Mouse (Mus musculus) gastrocnemius, adult 8-10 months (tissue): ENCODE measurements around the gene Hipk4. TPM values are rescaled to one million over a fixed set of nuclear protein-coding genes. Genes with fewer than 3 reads are reported as not detected.
A peak's percentile ranks its signal among the peaks of the same experiment; 100 is the strongest.

ENCODE experiments used
- DNase-seq, 2 experiments: peaks; one replicate each; pipeline ENCODE4 v3.0.0; 2022; ENCODE audit warnings: low spot score in 2 of 2
- total RNA-seq, 4 experiments: library from RNA; stranded (reverse); gene quantifications; 2 replicates each; pipeline ENCODE4 v1.2.4; 2022

The Hipk4 gene
- under 1 TPM in 1 of 4 experiments, not detected in 3; 0.11 TPM for total RNA-seq

DNA sequence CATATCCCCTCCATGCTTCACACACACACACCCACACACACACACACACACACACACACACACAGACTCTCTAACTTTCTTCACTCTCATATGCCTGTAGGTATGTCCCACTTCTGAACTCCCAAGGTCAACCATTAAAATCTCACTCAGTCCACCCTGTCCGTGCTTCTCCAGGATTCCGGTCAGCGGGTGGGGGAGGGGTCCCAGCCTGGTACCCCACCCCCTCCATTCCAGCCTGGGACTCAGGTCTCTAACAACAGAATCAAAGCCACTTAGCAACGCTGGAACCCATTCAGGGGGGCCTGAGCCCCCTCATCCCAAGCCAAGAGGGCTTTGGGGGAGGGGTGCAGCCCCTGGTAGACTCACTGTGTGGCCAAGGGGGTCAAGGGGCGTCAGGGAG, at the start of gene Hipk4:
TSS of gene Hipk4 (plus strand) at position 301 of the 400 bp plus-strand sequence.
- DNase-seq, result no peak

DNA sequence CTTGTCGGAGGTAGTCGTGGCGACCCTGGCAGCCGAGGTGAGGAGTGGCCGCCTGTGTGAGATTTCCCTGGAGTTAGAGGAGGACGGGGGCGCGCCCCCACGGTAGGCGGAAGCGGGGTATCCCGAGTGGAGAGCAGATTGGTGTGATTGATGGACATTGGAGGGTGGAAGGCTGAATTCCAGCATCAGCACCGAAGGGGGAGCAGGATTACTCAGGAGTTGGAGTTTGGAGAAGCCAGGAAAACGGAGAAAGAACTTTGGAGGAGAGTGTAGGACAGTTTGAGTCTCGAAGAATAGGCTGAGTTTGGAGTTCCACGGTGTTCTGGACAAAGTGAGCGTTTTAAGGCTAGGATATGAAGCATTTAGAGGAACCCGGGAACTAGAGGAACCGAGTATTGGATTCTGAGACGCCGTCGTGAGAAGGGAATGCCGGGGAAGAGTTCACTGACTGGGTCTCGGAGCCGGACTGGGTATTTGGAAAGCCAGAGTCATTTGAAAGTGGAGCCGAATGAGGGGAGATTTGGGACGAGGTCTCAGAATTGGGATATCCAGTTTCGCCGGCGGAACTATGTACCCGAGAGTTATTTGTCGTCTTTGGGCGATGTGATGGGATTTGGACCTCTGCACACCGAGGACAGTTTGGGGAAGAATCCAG, 49.1 kb upstream of the Hipk4 start:
- no peak for DNase-seq

DNA sequence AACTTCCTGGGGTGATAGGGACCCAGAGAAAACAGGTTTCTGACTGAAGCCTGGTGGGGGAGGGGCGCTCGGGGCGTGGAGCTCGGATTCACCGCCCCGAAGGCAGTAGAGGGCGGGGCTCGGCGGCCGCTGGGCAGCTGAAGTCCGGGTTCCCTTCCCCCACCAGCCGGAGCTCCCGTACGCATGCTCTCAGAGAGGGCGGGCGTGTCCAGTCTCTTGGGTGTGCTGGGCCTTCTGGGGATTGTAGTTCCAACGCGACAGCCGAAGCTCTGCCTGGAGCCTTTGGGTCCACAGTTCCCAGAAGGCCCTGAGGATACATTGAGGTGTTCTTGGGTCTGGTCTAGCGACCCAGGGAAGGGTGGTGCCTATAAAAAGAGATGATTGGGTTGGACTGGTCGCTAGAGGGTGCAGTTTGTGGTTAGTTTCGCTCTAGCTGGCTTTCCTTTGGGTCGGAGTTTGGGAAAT, 48.5 kb upstream of the Hipk4 start:
- DNase-seq, result peak; percentile 99

DNA sequence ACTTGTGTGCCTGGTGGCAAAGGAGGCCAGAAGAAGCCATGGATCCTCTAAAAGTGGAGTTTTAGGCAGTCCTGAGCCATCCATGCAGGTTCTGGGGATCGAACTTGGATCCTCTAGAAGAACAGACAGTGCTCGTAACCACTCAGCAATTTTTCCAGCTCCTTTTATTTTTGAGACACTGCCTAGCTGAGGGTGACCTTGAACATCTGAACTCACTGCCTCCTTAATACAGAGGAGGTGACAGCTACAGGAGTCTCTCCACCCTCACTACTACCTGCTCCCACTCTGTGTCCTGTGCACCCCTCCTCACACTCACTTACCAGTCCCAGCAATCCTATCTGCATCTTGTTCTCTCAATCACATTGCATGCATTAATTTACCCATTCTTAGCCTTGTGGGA, 47.5 kb upstream of the Hipk4 start:
- DNase-seq, result no peak

DNA sequence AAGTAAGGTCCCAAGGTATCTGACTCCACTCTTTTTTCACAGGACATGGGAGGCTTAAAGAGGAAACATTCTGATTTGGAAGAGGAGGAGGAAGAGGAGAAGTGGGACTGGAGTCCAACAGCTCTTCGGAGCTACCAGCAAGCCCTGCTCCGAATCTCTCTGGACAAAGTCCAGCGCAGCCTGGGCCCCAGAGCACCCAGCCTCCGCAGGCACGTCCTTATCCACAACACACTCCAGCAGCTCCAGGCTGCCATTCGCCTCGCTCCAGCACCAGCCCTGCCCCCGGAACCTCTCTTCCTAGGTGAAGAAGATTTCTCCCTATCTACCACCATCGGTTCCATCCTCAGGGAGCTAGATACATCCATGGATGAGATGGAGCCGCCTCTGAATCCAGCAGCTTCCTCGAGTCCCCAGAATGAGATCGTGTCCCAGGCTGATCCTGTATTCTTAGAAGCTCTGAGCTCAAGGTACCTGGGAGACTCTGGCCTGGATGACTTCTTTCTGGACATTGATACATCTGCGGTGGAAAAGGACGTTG, 46.9 kb upstream of the Hipk4 start:
- DNase-seq, result no peak

DNA sequence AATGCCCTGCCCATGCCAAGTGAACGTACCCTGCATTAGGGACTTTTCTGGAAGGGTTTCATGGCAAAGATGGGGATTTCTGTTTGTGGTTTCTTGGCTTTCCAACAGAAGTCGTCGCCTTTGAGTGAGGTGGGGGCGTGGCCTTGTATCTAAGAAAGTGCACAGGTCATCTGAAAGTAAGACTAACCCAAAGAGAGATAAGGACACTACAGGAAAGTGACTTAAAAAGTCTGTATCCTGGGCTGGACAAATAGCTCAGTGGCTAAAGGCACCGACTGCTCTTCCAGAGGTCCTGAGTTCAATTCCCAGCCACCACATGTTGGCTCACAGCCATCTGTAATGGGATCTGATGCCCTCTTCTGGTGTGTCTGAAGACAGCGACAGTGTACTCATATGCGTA, 44.5 kb upstream of the Hipk4 start:
- DNase-seq, result no peak

DNA sequence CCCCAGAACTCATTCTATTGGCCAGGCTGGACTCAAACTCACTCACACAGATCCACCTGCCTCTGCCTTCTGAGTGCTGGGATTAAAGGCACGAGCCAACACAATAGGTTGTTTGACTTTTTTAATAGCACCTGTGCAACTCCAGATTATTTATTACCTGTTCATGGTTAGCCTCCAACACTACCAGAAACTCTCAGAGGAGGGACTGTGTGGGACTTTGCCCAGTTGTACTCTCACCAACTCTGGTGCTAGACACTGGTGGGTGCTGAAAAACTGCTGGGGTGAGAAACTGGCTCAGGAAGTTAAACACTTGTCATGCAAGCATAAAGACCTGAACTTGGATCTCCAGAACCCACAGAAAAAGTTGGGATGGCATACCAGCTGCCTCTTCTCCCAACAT, 43.3 kb upstream of the Hipk4 start:
- DNase-seq, result no peak

DNA sequence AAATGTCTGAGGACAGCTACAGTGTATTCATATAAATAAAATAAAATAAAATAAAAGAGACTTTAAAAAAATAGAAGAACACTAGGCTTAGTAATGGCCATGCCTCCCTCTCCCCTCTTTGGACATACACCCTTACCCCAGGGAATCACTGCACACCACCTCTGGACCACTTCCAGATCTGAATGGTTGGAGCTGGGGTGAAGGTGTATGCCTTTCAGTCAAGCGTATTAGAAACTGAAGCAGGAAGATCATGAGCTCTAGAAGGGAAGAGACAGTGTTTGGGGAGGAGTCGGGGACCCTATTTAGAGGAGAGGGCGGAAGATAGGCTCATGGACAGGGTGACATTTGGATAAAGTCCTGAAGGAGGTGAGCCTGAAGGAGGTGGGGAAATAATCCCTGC, 42.6 kb upstream of the Hipk4 start:
- no peak for DNase-seq

DNA sequence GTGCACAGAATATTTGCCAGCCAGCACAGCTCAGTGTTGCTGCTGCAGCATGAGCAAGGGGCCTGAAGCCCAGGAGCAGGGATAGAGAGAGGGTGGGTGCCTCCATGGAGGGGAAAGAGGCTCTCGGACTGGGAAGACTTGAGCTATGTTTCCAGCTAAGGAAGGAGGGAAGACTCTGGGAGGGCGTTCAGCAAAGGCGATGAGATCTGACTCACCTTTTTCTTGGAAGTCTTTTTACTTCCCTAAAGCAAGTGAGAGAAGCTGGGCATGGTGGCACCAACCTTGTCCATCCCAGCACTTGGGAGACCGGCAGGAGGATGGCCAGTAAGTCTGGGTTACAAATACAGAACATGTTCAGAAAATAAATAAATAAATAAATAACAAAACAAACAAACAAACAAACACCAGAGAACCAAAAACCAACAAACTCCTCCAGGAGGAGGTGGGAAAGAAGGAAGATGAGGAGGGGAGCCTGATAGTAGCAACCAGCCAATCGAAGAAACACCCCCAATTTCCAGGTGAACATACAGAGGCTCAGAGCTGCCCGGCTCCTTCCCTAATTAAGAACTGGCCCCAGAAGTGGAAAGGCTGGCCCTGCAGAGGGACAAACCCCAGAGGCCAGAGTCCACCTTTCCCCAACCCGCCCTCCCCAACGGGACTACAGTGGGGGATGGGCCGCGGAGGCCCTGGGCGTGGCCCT, 42.0 kb upstream of the Hipk4 start:
- DNase-seq, result no peak

DNA sequence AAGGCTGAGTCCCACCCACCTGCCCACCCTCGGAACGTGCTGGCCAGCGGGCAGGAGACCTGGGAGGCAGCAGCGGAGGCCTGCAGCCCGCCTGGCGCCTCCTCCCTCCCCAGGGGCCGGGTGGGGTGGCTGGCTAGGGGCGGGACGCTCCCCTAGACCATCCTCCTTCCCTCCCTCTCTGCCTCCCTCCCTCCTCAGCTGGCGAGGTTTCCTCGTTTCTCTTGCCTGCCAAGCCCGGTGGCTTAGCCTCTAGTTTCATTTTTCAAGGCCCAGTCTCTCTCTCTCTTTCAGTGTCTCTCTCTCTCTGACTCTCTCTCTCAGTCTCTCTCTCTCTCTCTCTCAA, 41.5 kb upstream of the Hipk4 start:
- DNase-seq, result peak; percentile 92 to 95

DNA sequence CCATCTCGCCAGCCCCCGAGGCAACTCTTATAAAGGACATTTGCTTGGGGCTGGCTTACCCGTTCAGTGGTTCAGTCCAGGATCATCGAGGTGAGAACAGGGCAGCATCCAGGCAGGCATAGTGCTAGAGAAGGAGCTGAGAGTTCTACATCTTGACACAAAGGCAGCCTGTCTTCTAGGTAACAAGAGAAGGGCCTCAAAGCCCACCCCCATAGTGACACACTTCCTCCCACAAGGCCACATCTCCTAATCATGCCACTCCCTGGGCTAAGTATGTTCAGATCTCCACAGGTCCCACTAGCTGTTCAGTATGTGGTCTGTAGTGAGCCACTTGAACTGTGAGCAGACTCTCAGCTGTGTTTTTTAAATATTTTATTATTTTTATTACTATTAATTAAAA, 39.2 kb upstream of the Hipk4 start:
- DNase-seq, result no peak

DNA sequence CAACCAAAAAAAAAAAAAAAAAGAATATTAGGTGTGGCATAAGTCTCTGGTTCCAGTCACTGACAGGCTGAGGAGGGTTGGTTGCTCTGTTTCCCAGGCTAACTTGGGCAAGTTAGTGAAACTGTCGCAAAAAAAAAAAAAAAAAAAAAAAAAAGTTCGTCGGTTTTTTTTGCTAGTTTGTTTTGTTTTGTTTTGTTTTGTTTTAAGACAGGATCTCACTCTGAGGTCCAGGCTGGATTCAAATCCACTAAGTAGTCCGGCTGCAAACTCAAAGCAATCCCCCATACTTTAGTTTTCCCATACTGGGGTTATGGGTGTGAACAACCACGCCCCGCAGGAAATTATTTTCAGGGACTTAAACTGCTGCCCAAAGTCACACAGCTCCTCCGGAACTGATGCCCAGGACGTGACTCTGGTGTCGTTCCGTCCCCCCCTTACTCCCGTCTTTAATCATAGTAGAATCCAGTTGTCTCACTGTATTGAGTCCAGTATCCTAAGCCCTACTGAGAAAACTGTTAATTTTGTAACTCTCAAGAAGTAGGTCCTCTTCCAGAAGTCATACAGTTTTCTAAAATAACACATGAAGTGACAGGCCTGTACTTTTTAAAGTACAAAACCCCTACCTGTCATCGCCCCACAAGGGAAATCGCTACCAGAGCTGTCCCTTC, 36.8 kb upstream of the Hipk4 start:
- peak; percentile 38 to 47 for DNase-seq

DNA sequence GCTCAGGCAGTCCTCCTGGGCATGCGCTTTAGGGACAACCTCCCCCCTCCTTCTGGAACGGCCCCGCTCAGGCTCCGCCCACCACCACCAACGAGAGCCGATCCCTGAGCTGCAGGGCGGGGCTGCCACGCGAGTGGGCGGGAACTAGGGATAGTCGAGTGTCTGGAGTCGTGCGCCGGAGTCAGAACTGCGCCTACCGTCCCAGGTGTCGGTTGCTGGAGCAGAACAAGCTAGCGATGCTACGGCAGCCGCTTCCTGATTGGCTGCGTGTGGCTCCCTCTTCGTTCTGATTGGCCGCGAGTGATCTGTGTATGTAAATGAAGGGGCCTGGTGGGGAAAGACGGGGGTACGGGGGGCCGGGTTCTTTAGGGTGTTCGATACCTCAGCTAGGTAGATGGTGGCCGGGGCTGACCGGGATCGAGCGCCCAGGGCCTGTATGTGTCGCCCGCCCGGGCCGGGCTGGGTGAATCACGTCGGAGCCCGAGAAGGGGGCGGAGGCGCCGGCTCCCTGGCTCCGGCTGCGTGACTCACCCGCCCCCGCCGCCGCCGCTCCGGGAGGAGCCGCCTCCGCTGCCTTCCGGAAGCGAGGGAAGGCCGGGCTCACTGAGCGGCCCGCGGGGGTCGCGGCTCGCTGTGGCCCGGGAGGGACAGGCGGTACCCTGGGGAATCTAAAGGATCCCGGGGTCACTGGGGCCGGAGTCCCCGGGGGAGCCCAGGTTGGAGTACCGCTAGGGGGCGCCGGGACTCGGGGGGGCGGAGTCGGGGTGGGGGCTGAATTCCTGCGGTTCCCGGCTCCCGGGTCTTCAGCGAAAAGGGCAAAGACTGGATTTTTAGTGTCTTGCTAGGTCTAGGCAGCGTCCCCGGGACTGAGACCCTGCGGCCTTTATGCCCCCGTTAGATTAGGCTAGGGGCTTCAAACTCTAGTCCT, 36.0 kb upstream of the Hipk4 start, which contains the start of gene Sertad1:
TSS of gene Sertad1 (plus strand) at position 141 of the 928 bp plus-strand sequence.
- DNase-seq, result peak; percentile 99 to 100

DNA sequence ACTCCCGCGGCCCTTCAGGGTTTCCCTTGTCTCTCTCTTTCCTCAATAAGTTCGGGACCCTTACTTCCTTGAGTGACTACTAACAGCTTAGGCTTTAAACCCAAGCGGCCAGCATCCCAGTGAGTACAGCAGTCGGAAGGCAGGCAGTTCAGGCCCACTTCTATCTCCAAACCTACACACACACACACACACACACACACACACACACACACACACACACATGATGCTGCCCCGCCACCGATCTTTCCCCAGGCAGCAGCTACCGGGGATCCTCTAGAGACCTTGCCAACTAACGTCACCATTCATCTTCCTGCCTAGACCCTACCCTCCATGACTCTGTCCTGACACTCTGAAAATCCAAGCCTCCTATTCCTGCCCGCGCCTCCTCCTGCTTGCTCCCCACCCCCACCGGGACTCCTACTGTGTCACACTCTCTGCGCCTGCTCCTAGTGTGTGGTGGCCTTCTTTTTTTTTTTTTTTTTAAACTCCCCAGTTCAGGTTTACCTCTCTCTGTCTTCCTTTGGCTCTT, 35.3 kb upstream of the Hipk4 start:
- peak; percentile 38 to 51 for DNase-seq

DNA sequence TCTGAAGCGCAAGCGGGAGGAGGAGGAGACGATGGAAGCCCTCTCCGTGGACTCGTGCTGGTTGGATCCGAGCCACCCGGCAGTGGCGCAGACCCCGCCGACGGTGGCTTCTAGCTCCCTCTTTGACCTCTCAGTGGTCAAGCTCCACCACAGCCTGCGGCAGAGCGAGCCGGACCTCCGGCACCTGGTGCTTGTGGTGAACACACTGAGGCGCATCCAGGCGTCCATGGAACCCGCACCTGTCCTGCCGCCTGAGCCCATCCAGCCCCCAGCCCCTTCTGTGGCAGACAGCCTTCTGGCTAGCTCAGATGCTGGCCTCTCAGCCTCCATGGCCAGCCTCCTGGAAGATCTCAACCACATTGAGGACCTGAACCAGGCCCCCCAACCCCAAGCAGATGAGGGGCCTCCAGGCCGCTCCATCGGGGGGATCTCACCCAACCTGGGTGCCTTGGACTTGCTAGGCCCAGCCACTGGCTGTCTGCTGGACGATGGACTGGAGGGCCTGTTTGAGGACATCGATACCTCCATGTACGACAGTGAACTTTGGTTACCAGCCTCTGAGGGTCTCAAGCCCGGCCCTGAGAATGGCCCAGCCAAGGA, 33.7 kb upstream of the Hipk4 start:
- no peak for DNase-seq

DNA sequence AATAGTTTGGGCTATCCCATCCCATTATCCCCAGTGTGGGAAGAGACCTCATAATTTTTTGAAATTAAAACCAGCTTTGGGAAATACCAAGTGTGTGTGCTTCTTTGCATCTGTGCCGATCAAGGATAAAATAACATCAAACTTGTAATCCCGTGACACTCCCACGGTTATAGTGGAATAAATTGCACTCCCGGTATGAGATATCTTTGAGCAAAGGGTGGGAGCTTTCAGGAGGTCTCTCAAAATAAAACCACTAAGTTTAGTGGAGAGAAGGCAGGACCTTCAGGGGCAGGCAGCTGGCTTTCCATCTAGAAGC, 32.9 kb upstream of the Hipk4 start:
- DNase-seq, result no peak

DNA sequence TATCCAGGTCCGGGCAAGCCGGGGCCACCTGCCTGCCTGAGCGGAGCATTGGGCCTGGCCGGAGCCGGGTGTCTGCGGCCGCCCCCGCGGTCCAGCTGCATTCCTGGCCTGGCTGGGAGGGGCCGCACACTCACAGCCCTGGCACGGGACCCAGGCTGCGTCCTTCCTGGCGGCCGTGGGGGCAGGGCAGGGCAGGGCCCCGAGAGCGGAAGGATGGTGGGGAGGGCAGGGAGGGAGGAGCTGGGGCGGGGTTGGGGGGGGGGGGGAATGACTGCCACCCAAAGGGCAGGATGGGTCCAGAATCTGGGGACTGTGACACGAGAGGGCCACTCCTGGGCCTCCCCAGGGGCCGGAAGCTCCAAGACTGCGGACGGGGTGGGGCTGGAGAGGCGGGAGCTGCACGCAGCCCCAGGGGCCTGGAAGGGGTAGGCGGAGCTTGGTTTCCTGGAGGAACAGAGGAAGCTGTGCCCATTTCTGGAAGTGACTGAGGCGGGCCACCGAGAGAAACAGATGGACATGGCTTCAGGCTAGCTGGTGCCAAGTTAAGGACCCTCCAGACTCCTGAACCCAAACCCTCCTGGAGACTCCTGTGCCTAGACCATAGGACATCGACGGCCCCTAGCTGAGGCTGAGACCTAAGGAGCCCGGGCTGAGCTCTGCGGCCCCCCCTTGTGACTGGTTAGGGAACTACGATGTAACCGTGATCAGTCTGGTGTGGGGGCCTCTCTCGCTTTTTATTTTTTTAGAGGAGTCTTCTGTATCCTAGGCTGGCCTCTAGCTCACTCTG, 32.3 kb upstream of the Hipk4 start:
- DNase-seq, result peak; percentile 93 to 95

DNA sequence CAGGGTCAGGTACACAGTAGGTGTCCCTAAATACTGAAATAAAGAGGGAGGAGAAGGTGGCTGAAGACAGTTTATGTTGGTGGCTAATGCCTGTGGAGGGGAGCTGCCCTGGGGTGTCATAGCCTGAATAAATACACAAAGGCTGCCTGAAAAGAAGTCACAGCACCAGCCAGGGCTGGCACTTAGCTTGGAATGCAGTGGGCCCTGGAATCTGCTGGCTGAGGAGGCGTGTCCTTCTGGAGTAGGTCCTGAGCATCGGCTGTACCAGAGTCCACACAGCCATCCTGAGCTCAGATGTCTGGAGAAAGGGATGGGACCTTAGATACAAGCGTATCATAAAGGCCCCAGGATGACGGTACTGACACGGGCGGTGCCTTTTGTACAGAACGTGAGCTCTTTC, 31.2 kb upstream of the Hipk4 start:
- no peak for DNase-seq

DNA sequence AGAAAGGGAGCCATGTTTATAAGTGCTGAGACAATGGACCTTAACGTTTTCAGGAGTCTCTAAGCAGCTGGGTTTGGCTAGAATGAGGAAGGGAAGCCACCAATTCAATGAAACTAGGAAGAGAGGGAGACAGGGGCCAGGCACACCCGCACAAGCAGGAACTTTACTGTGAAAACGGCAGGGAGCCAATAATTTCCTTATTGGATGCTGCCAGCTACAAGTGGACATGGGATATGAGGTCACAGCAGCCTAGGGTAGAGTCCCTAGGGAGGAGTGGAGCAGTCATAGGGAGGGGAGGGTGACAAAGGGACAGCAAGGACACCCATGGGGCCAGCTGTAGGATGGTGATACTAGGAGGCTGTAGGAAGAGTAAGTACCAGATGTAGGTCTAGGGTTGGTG, 30.0 kb upstream of the Hipk4 start:
- no peak for DNase-seq

DNA sequence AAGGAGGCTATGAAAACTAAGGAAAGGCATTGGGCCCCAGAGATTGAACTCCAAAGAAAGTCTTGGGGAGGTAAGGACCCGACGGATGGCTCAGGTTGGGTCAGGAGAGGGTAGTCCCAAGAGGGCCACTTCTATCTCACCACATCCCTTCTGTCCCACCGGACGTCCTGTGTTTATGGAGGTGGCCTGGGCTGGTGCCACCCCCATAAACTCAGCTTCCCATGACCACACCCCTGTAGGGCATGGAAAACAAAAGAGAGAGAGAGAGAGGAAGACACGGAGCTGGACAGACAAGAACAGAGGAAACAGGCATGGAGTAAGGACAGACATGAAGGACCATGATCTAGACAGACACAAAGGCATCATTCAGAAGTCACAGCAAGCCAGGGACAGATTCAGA, 29.6 kb upstream of the Hipk4 start:
- DNase-seq, result no peak
